Mouse (Mus musculus): Measurements from ENCODE around the gene Itgal. TPM values are rescaled to one million over a fixed set of nuclear protein-coding genes. Genes with fewer than 3 reads are reported as not detected.
"Not testable (repeated sequence)": the region's sequence is repeated elsewhere in the genome, so short reads cannot be mapped to it uniquely, and the experiment has no call there.

The Itgal gene
- under 1 TPM; 0.27 to 0.79 TPM for total RNA-seq (2021)
- long read RNA-seq, experiment 1, result 0 reads
- long read RNA-seq, experiment 2, result 0 reads

GRCm38 (mm10) chr7:127296098-127296497 lies at the start of gene Itgal:
Gene Itgal, plus strand, starts transcription at chr7:127296260.
- intact Hi-C loops (cut with DNase I), result no loop called here
- DNase-seq, result no peak

GRCm38 (mm10) chr7:127250511-127250910 lies 45.5 kb upstream of the Itgal start:
- DNase-seq; intact Hi-C loops (cut with DNase I): not testable (repeated sequence)

GRCm38 (mm10) chr7:127252414-127252813 lies 43.6 kb upstream of the Itgal start:
- DNase-seq, result no peak
- intact Hi-C loops (cut with DNase I), result no loop called here

- intact Hi-C loops (cut with DNase I), result no loop called here
- no peak for DNase-seq
These were observed 42.7 kb upstream of the Itgal start for GRCm38 (mm10) chr7:127253341-127253740.

GRCm38 (mm10) chr7:127253821-127254769 lies 42.0 kb upstream of the Itgal start:
- intact Hi-C loops (cut with DNase I), result no loop called here

GRCm38 (mm10) chr7:127255008-127255407 lies 41.1 kb upstream of the Itgal start:
- intact Hi-C loops (cut with DNase I), result no loop called here
- no peak for DNase-seq

More at GRCm38 (mm10) chr7:127253821-127254769, 42.0 kb upstream of the Itgal start:
- peak; percentile 91 for DNase-seq

- intact Hi-C loops (cut with DNase I), result no loop called here
These were observed 40.1 kb upstream of the Itgal start for GRCm38 (mm10) chr7:127255965-127256364.

GRCm38 (mm10) chr7:127256518-127256917 lies 39.5 kb upstream of the Itgal start:
- intact Hi-C loops (cut with DNase I), result no loop called here
- no peak for DNase-seq

More at GRCm38 (mm10) chr7:127255965-127256364, 40.1 kb upstream of the Itgal start:
- no peak for DNase-seq

GRCm38 (mm10) chr7:127259186-127259905 lies 36.7 kb upstream of the Itgal start:
- DNase-seq, result no peak
- intact Hi-C loops (cut with DNase I), result no loop called here

GRCm38 (mm10) chr7:127260309-127261111 lies 35.5 kb upstream of the Itgal start, which contains the start of gene Dctpp1:
Gene Dctpp1, minus strand, starts transcription at chr7:127260709.
- peak; percentile 94 to 95 for DNase-seq
- intact Hi-C loops (cut with DNase I), result no loop called here

GRCm38 (mm10) chr7:127262218-127262961 lies 33.7 kb upstream of the Itgal start:
- DNase-seq, result no peak
- intact Hi-C loops (cut with DNase I), result no loop called here

- no peak for DNase-seq
- intact Hi-C loops (cut with DNase I), result no loop called here
These were observed 32.5 kb upstream of the Itgal start for GRCm38 (mm10) chr7:127263526-127263925.

- intact Hi-C loops (cut with DNase I), result no loop called here
- no peak for DNase-seq
These were observed 25.8 kb upstream of the Itgal start for GRCm38 (mm10) chr7:127270256-127270655.

GRCm38 (mm10) chr7:127270666-127271065 lies 25.4 kb upstream of the Itgal start:
- no peak for DNase-seq
- intact Hi-C loops (cut with DNase I), result no loop called here

GRCm38 (mm10) chr7:127271093-127271492 lies 25.0 kb upstream of the Itgal start:
- DNase-seq, result no peak
- intact Hi-C loops (cut with DNase I), result no loop called here

GRCm38 (mm10) chr7:127272566-127272965 lies 23.5 kb upstream of the Itgal start:
- intact Hi-C loops (cut with DNase I), result no loop called here
- no peak for DNase-seq

GRCm38 (mm10) chr7:127273118-127273923 lies 22.7 kb upstream of the Itgal start:
- intact Hi-C loops (cut with DNase I), result no loop called here

GRCm38 (mm10) chr7:127273925-127274789 lies 21.9 kb upstream of the Itgal start, which contains the start of gene Sephs2:
Gene Sephs2, minus strand, starts transcription at chr7:127274055.
- DNase-seq, result peak; percentile 89 to 95
- intact Hi-C loops (cut with DNase I), result no loop called here

More at GRCm38 (mm10) chr7:127273118-127273923, 22.7 kb upstream of the Itgal start:
- peak in 1 of 2 experiments; percentile 22 for DNase-seq

Measured in gastrocnemius, postnatal 36 days (tissue).